Mouse (Mus musculus): ENCODE data around the gene Wfdc1. TPM values are rescaled to one million over a fixed set of nuclear protein-coding genes. Genes with fewer than 3 reads are reported as not detected.

The Wfdc1 gene
- total RNA-seq, 1 experiment, result 0.13 TPM

DNA sequence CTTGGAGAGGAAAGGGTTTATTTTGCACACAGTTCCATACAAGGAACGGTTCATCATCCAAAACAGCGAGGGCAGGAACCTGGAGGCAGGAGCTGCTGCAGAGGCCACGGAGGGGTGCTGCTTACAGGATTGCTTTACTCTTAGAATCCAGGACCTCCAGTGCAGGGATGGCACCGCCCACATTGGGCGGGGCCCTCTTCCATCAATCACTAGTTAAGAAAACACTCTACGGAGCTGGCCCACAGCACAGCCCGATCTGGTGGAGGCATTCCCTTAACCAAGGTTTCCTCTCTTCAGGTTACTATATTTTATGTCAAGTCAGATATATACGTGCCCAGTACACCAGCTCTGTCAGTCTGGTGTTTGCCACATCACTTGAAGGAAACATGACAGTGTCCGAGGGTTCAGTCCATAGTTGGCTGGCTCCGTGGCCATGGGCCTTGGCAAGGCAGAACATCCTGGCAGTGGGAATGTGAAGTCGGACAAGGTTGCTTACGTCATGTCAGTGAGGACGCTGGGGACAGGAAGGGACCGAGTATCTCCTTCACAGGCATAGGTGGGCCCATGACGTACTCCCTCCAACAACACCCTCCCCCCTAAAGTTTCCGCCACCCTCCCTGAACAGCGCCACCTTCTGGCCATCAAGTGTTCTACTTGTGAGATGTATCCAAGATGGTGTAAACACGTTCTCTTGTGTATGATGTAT is 12.1 kb downstream of the Wfdc1 start:
- Histone ChIP-seq H3K36me3 (ENCODE audit: control insufficient read depth, insufficient read depth, low read length, poor library complexity, severe bottlenecking) (no peaks in the 10 kb centered on the region), H3K27ac (ENCODE audit: insufficient read depth, low read depth, low read length, poor library complexity, severe bottlenecking) (no peak overlapping the region), H3K4me3 (ENCODE audit: insufficient read depth in 1 of 2, low read depth in 1 of 2, low read length in 2 of 2, poor library complexity in 1 of 2, severe bottlenecking in 1 of 2) (peak overlapping the region; percentile 63), H3K4me1 (ENCODE audit: control insufficient read depth in 2 of 2, insufficient read depth in 2 of 2, low read length in 2 of 2, poor library complexity in 1 of 2) (peaks cover 1 to 7% of the 10 kb centered on the region in 2 experiments; a peak in 2 of 4 replicates), H3K9ac (ENCODE audit: insufficient read depth, low read depth, low read length, poor library complexity, severe bottlenecking) (0 out of 2 replicates have a peak overlapping the region, but pooled peaks have one; percentile 10), H3K9me3 (ENCODE audit: control insufficient read depth, insufficient read depth, low read depth, low read length) (no peaks in the 10 kb centered on the region)
- in situ Hi-C loops (cut with MboI; ENCODE audit: low sequenced_read_pairs in 2 of 2, unreplicated experiment in 2 of 2), result no loop called here
- peak; percentile 89 for DNase-seq (ENCODE audit: low read depth, low spot score)
- TF ChIP-seq MAFK (IDR thresholded peaks at IDR 0.05; ENCODE audit: insufficient read depth, low read depth, low read length) (no peak), ZC3H11A (IDR thresholded peaks at IDR 0.05; ENCODE audit: borderline replicate concordance, low read depth, low read length) (0 out of 2 replicates have a peak, but pooled peaks have one; percentile 9), CHD2 (IDR thresholded peaks at IDR 0.05; ENCODE audit: low read depth, low read length) (no peak)

DNA sequence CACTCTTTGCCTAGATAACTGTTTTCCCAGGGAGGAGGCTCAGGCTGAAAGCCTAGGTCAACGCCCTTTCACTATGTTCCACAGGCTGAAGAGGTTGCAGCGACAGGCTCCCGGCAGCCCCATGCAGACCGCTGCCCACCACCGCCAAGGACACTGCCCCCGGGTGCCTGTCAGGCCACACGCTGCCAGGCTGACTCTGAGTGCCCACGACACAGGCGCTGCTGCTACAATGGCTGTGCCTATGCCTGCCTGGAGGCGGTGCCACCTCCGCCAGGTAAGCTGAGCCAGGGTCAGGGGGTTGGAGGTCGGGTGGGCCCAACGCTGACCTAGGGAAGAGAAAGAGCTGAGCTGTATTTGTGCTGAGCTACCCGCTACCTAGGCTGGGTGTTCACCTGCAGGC is 13.0 kb downstream of the Wfdc1 start:
- H3K9ac ChIP-seq (ENCODE audit: insufficient read depth, low read depth, low read length, poor library complexity, severe bottlenecking), result no peak overlapping the region; the same call in 1 of the 2 replicates
- TF ChIP-seq CHD2 (IDR thresholded peaks at IDR 0.05; ENCODE audit: low read depth, low read length), result no peak
- TF ChIP-seq ZNF384 (IDR thresholded peaks at IDR 0.05; ENCODE audit: low read depth, low read length), result no peak
- no peak for TF ChIP-seq MAFK (IDR thresholded peaks at IDR 0.05; ENCODE audit: insufficient read depth, low read depth, low read length)
- TF ChIP-seq ZC3H11A (IDR thresholded peaks at IDR 0.05; ENCODE audit: borderline replicate concordance, low read depth, low read length), result no peak
- TF ChIP-seq HCFC1 (IDR thresholded peaks at IDR 0.05; ENCODE audit: borderline replicate concordance, insufficient read depth, low read length), result no peak
- H3K9me3 ChIP-seq (ENCODE audit: control insufficient read depth, insufficient read depth, low read depth, low read length), result no peaks in the 10 kb centered on the region
- peak overlapping the region; percentile 37 to 42; a peak in 3 of 4 replicates for H3K4me3 ChIP-seq (ENCODE audit: insufficient read depth in 1 of 2, low read depth in 1 of 2, low read length in 2 of 2, poor library complexity in 1 of 2, severe bottlenecking in 1 of 2)
- no peaks in the 10 kb centered on the region for H3K36me3 ChIP-seq (ENCODE audit: control insufficient read depth, insufficient read depth, low read length, poor library complexity, severe bottlenecking)
- no peak for DNase-seq (ENCODE audit: low read depth, low spot score)
- no peak overlapping the region for H3K27ac ChIP-seq (ENCODE audit: insufficient read depth, low read depth, low read length, poor library complexity, severe bottlenecking)
- peaks cover 1 to 6% of the 10 kb centered on the region in 2 experiments; a peak in 2 of 4 replicates for H3K4me1 ChIP-seq (ENCODE audit: control insufficient read depth in 2 of 2, insufficient read depth in 2 of 2, low read length in 2 of 2, poor library complexity in 1 of 2)
- in situ Hi-C loops (cut with MboI; ENCODE audit: low sequenced_read_pairs in 2 of 2, unreplicated experiment in 2 of 2), result no loop called here

DNA sequence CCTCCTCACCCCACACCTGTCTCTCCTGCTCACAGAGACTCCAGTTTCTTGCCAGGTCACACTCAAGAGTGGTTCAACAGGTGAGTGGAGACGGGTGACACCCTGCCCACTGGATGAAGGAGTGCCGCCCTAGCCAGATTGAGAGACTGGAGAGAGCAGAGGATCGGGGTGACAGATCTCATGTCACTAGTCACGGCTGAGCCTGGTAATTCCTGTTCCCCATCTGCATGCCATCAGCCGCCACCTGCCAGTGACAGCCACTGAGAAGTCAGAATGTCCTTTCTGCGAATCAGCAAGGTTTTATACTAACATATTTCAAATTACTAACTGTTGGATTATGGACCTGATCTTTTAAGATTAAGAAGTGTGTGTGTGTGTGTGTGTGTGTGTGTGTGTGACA is 24.4 kb downstream of the Wfdc1 start:
- TF ChIP-seq MAFK (IDR thresholded peaks at IDR 0.05; ENCODE audit: insufficient read depth, low read depth, low read length) (no peak), HCFC1 (IDR thresholded peaks at IDR 0.05; ENCODE audit: borderline replicate concordance, insufficient read depth, low read length) (no peak), ZC3H11A (IDR thresholded peaks at IDR 0.05; ENCODE audit: borderline replicate concordance, low read depth, low read length) (no peak), CHD2 (IDR thresholded peaks at IDR 0.05; ENCODE audit: low read depth, low read length) (no peak), ZNF384 (IDR thresholded peaks at IDR 0.05; ENCODE audit: low read depth, low read length) (no peak)
- Histone ChIP-seq H3K9me3 (ENCODE audit: control insufficient read depth, insufficient read depth, low read depth, low read length) (no peaks in the 10 kb centered on the region), H3K4me1 (ENCODE audit: control insufficient read depth in 2 of 2, insufficient read depth in 2 of 2, low read length in 2 of 2, poor library complexity in 1 of 2) (peaks cover 0 to 9% of the 10 kb centered on the region in 2 experiments; a peak in 2 of 4 replicates), H3K9ac (ENCODE audit: insufficient read depth, low read depth, low read length, poor library complexity, severe bottlenecking) (no peak overlapping the region), H3K4me3 (ENCODE audit: insufficient read depth in 1 of 2, low read depth in 1 of 2, low read length in 2 of 2, poor library complexity in 1 of 2, severe bottlenecking in 1 of 2) (no peak overlapping the region), H3K36me3 (ENCODE audit: control insufficient read depth, insufficient read depth, low read length, poor library complexity, severe bottlenecking) (no peaks in the 10 kb centered on the region), H3K27ac (ENCODE audit: insufficient read depth, low read depth, low read length, poor library complexity, severe bottlenecking) (no peak overlapping the region)
- DNase-seq (ENCODE audit: low read depth, low spot score), result no peak
- in situ Hi-C loops (cut with MboI; ENCODE audit: low sequenced_read_pairs in 2 of 2, unreplicated experiment in 2 of 2), result no loop called here

DNA sequence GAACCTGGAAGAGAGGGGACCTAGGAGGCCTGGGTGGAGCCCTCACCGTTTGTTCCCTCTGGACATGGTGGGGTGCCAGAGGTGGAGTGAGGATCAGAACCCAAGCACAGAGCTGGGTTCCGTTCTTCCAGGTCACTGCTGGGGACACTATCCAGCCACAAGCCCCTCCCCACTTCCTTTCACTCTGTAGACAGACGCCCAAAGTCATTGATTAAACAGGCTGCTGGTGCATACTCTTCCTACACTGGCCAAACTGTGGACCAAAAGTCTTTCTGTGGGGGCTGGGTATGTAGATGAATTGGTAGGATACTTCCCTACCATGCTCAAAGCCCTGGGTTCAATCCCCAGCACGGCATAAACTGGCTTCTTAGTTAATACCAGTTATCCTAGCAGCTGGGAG is 25.8 kb downstream of the Wfdc1 start:
- no peak for DNase-seq (ENCODE audit: low read depth, low spot score)
- no peak overlapping the region for H3K9ac ChIP-seq (ENCODE audit: insufficient read depth, low read depth, low read length, poor library complexity, severe bottlenecking)
- H3K36me3 ChIP-seq (ENCODE audit: control insufficient read depth, insufficient read depth, low read length, poor library complexity, severe bottlenecking), result no peaks in the 10 kb centered on the region
- H3K4me1 ChIP-seq (ENCODE audit: control insufficient read depth in 2 of 2, insufficient read depth in 2 of 2, low read length in 2 of 2, poor library complexity in 1 of 2), result peaks cover 0 to 9% of the 10 kb centered on the region in 2 experiments; a peak in 2 of 4 replicates
- no peak overlapping the region for H3K4me3 ChIP-seq (ENCODE audit: insufficient read depth in 1 of 2, low read depth in 1 of 2, low read length in 2 of 2, poor library complexity in 1 of 2, severe bottlenecking in 1 of 2)
- in situ Hi-C loops (cut with MboI; ENCODE audit: low sequenced_read_pairs in 2 of 2, unreplicated experiment in 2 of 2), result no loop called here
- no peaks in the 10 kb centered on the region for H3K9me3 ChIP-seq (ENCODE audit: control insufficient read depth, insufficient read depth, low read depth, low read length)
- TF ChIP-seq HCFC1 (IDR thresholded peaks at IDR 0.05; ENCODE audit: borderline replicate concordance, insufficient read depth, low read length) (no peak), ZNF384 (IDR thresholded peaks at IDR 0.05; ENCODE audit: low read depth, low read length) (no peak), MAFK (IDR thresholded peaks at IDR 0.05; ENCODE audit: insufficient read depth, low read depth, low read length) (no peak), ZC3H11A (IDR thresholded peaks at IDR 0.05; ENCODE audit: borderline replicate concordance, low read depth, low read length) (no peak), CHD2 (IDR thresholded peaks at IDR 0.05; ENCODE audit: low read depth, low read length) (no peak)
- H3K27ac ChIP-seq (ENCODE audit: insufficient read depth, low read depth, low read length, poor library complexity, severe bottlenecking), result no peak overlapping the region
